Mouse (Mus musculus): Measurements from ENCODE around the gene Eogt. TPM values are rescaled to one million over a fixed set of nuclear protein-coding genes. Genes with fewer than 3 reads are reported as not detected.

Gene Eogt
- 10 to 100 TPM; 13.2 to 14.4 TPM for total RNA-seq (2023)

DNA sequence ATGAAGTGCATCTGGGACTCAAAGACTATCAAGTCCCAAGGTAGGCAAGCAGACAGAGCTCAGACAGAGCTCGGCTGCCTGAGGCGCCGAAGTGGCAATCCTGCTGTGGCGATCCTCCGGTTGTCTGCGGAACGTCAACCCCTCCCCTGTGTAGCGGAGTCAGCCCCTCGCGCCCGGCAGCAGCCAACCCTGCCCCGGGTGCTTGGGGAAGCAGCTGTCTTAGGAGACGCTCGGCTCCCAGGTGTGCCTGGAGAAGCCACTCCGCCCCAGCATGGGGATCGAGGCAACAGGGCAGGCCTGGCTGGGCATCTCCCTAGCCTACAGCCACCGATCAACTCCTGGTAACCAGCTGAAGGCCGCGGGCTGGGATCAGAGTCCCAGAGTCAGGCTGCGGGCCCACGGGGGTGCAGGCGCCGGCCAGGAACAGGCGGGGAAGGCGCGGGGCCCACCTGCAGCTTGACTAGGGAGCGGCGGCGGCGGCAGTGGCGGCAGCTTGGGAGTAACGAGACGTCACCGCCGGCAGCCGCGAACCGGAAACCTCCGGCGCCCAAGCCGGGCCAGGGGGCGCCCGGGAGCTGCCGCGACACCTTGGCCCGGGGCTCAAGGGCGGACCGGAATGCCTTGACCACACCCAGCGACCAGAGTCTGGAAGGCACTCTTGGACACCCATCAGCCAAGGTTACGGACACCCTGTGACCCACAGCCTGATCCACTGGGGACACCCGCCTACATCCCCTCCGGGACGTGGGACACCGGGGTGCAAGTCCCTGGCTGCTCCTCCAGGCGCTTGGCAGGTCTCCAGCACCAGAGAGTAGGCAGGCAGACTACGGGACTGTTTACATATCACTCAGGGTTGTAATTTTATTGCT lies at the start of gene Eogt:
Gene Eogt, minus strand, starts transcription at position 800 of the 869 bp plus-strand sequence.

DNA sequence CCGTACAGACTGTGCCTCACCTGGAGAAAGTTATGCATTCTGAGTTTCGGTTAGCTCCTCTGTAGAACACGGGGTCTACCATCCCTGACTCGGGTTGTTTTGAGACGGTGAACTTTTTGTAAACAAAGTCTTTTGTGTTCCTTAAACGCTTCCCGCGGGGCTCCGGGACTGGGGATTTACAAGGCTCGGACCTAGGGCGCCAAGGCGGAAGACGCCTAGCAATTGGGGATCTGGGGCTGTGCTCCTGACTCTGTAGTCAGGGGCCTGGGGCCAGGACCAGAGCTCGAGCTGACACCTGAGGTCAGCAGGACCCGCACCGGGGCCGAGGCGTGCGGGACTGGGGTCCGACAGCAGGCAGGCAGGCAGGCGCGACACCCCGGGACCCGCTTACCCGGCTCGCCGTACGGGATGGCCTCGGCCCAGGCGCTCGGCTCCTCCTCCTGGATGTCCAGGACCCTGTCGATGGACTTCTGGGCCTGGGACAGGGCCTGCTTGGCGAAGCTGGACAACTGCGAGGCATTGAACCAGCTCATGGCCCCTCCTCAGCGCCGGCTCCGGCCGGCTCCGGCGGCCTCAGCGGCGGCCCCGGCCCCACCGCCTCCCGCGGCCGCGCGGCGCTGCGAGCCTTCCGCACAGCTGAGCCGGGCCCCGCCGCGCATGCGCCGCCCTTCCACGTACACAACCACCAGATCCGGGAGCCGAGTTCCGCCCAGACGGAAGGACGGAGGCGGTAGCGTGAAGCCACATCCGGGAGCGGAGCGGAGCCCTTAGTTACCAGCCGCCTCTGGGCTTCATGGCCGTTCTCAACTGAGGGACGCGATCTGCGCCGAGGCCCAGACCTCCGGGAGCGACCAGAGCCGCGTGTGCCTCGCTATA lies 29.7 kb upstream of the Eogt start, which contains the start of gene Tmf1:
Gene Tmf1, minus strand, starts transcription at position 632 of the 876 bp plus-strand sequence.

GRCm38 (mm10) chr6:97060074-97060681 lies 88.8 kb downstream of the Eogt start, which contains the start of gene Fam19a4:
Gene Fam19a4, minus strand, starts transcription at chr6:97060413.

Other genes with a start within 250 kb of the Eogt start
- gene Fam19a4, start 88.8 kb downstream of the Eogt start, total RNA-seq (2023), result not detected
- 10 to 100 TPM; 59.8 to 64.1 TPM for gene Tmf1, start 29.9 kb upstream of the Eogt start, total RNA-seq (2023)
- gene Uba3, start 56.5 kb upstream of the Eogt start, total RNA-seq (2023), result 10 to 100 TPM; 49.9 to 53.0 TPM
- gene Arl6ip5, start 61.5 kb upstream of the Eogt start, total RNA-seq (2023), result 100 to 1,000 TPM; 163 to 165 TPM
- not detected for gene Lmod3, start 103.6 kb upstream of the Eogt start, total RNA-seq (2023)

Data from T-cell, adult 66 days (primary cell).